Mouse (Mus musculus) thymus, postnatal 36 days (tissue): ENCODE measurements around the gene Vasn.

Source experiments
- DNase-seq, 2 experiments: peaks; one replicate each; pipeline ENCODE4 v3.0.0; 2022; ENCODE audit warnings: mixed read lengths in 2 of 2

Gene Vasn

GRCm38 (mm10) chr16:4643670-4644419 is 4.1 kb downstream of the Vasn start:
- no peak for DNase-seq

- DNase-seq, result no peak
Observed at GRCm38 (mm10) chr16:4645867-4646266, 6.1 kb downstream of the Vasn start.

- DNase-seq, result no peak
Observed at GRCm38 (mm10) chr16:4646831-4647230, 7.1 kb downstream of the Vasn start.

- DNase-seq, result no peak
Observed at GRCm38 (mm10) chr16:4647651-4648141, 8.0 kb downstream of the Vasn start.

GRCm38 (mm10) chr16:4648416-4649023 is 8.8 kb downstream of the Vasn start:
- DNase-seq, result no peak

GRCm38 (mm10) chr16:4649211-4649610 is 9.5 kb downstream of the Vasn start:
- DNase-seq, result no peak

- DNase-seq, result no peak
Observed at GRCm38 (mm10) chr16:4649692-4650091, 10.0 kb downstream of the Vasn start.

- DNase-seq, result no peak
Observed at GRCm38 (mm10) chr16:4650161-4650560, 10.4 kb downstream of the Vasn start.

GRCm38 (mm10) chr16:4651081-4651480 is 11.3 kb downstream of the Vasn start:
- DNase-seq, result no peak

- no peak for DNase-seq
Observed at GRCm38 (mm10) chr16:4651624-4652023, 11.9 kb downstream of the Vasn start.

GRCm38 (mm10) chr16:4652707-4653416 is 13.1 kb downstream of the Vasn start:
- no peak for DNase-seq

GRCm38 (mm10) chr16:4654706-4655105 is 15.0 kb downstream of the Vasn start:
- no peak for DNase-seq

- no peak for DNase-seq
Observed at GRCm38 (mm10) chr16:4655251-4655734, 15.6 kb downstream of the Vasn start.

- no peak for DNase-seq
Observed at GRCm38 (mm10) chr16:4655764-4656570, 16.2 kb downstream of the Vasn start.

- DNase-seq, result no peak
Observed at GRCm38 (mm10) chr16:4656571-4657081, 16.9 kb downstream of the Vasn start.

- no peak for DNase-seq
Observed at GRCm38 (mm10) chr16:4658781-4659245, 19.1 kb downstream of the Vasn start.

GRCm38 (mm10) chr16:4659326-4659725 is 19.6 kb downstream of the Vasn start:
- no peak for DNase-seq

GRCm38 (mm10) chr16:4661605-4662004 is 21.9 kb downstream of the Vasn start:
- no peak for DNase-seq

- no peak for DNase-seq
Observed at GRCm38 (mm10) chr16:4663806-4664205, 24.1 kb downstream of the Vasn start.

- DNase-seq, result no peak
Observed at GRCm38 (mm10) chr16:4665726-4666125, 26.0 kb downstream of the Vasn start.

- peak; percentile 73 to 79 for DNase-seq
Observed at GRCm38 (mm10) chr16:4667190-4667808, 27.6 kb downstream of the Vasn start.

GRCm38 (mm10) chr16:4670317-4670716 is 30.6 kb downstream of the Vasn start:
- no peak for DNase-seq
